In genomic region chr7:44974383-44975116, GRCm38 (mm10) we compare ENCODE assay signal across 8 mouse cellular contexts. TPM values are rescaled to one million over a fixed set of nuclear protein-coding genes. Genes with fewer than 3 reads are reported as not detected.
DNase-seq lines count a peak whose midpoint lies in the region; ATAC-seq lines count a peak whose summit lies in the region.

TSS of gene Cpt1c (minus strand) at chr7:44974851.

- H3K4me2 ChIP-seq in forebrain, embryonic 11.5 days (ENCODE audit: low read depth, low read length, severe bottlenecking): peak within 1 kb of the TSS; percentile 86
- peak within 1 kb of the TSS; percentile 76 for H3K4me2 ChIP-seq in heart, embryonic 13.5 days
- peak within 1 kb of the TSS; percentile 75 for H3K4me2 ChIP-seq in liver, embryonic 11.5 days

- no peaks in the 10 kb centered on the region for H3K9me3 ChIP-seq in forebrain, embryonic 11.5 days (ENCODE audit: control insufficient read depth, low read length)
- H3K9me3 ChIP-seq in heart, embryonic 13.5 days: no peaks in the 10 kb centered on the region
- no peaks in the 10 kb centered on the region for H3K9me3 ChIP-seq in liver, embryonic 11.5 days (ENCODE audit: control insufficient read depth, low read length)

- peaks cover 26% of the 10 kb centered on the region for H3K36me3 ChIP-seq in forebrain, embryonic 11.5 days (ENCODE audit: control insufficient read depth, insufficient read depth, low read length)
- H3K36me3 ChIP-seq in heart, embryonic 13.5 days: peaks cover 44% of the 10 kb centered on the region
- peaks cover 38% of the 10 kb centered on the region for H3K36me3 ChIP-seq in liver, embryonic 11.5 days (ENCODE audit: control insufficient read depth, insufficient read depth, low read length)

- peak; percentile 94 for DNase-seq in ES-CJ7 (ENCODE audit: low read depth, low spot score)
- peak; percentile 90 for DNase-seq in forebrain, embryonic 11.5 days (ENCODE audit: low spot score)
- peak; percentile 82 for DNase-seq in kidney, postnatal 14 days
- peak; percentile 81 for DNase-seq in liver, embryonic 11.5 days (ENCODE audit: low spot score)
- peak; percentile 83 for DNase-seq in neural tube, embryonic 10.5 days (ENCODE audit: extremely low spot score, low spot score)
- peak; percentile 93 for DNase-seq in telencephalon, adult 2 months (ENCODE audit: low read depth, low spot score)

- H3K4me1 ChIP-seq in forebrain, embryonic 11.5 days (replicated peaks; ENCODE audit: control insufficient read depth, insufficient read depth, low read length): peaks cover 10% of the 10 kb centered on the region; the same call in 1 of the 2 replicates
- H3K4me1 ChIP-seq in heart, embryonic 13.5 days: peaks cover 35% of the 10 kb centered on the region
- peaks cover 23% of the 10 kb centered on the region for H3K4me1 ChIP-seq in liver, embryonic 11.5 days (replicated peaks; ENCODE audit: control insufficient read depth, insufficient read depth, low read length)

- ATAC-seq in cerebellum, adult (ENCODE audit: insufficient number of reproducible peaks, low FRiP score, low TSS enrichment): peak; percentile 36; the same call in 1 of the 2 replicates
- peak; percentile 53 for ATAC-seq in forebrain, embryonic 11.5 days (replicated peaks; ENCODE audit: low FRiP score)
- no peak for ATAC-seq in heart, embryonic 13.5 days (ENCODE audit: extremely low read depth, insufficient number of reproducible peaks, low FRiP score, low TSS enrichment)
- ATAC-seq in liver, embryonic 11.5 days (replicated peaks; ENCODE audit: low FRiP score): peak; percentile 64

- WGBS in forebrain, embryonic 11.5 days: 1% methylated on average over 22 of the region's 22 CpGs
- 4% methylated on average over 22 of the region's 22 CpGs for WGBS in heart, embryonic 13.5 days
- WGBS in liver, embryonic 11.5 days: 4% methylated on average over 22 of the region's 22 CpGs

- H3K9ac ChIP-seq in forebrain, embryonic 11.5 days (ENCODE audit: low read length): peak within 1 kb of the TSS; percentile 72
- peak within 1 kb of the TSS; percentile 77 for H3K9ac ChIP-seq in heart, embryonic 13.5 days
- peak within 1 kb of the TSS; percentile 52 for H3K9ac ChIP-seq in liver, embryonic 11.5 days (ENCODE audit: low read depth, low read length)

- peak within 1 kb of the TSS; percentile 44 for H3K4me3 ChIP-seq in forebrain, embryonic 11.5 days (ENCODE audit: low read depth, low read length)
- peak within 1 kb of the TSS; percentile 54 for H3K4me3 ChIP-seq in heart, embryonic 13.5 days
- peak within 1 kb of the TSS; percentile 43 for H3K4me3 ChIP-seq in liver, embryonic 11.5 days (ENCODE audit: low read depth, low read length)

- H3K27ac ChIP-seq in forebrain, embryonic 11.5 days (ENCODE audit: low read depth, low read length): peak within 1 kb of the TSS; percentile 82
- peak within 1 kb of the TSS; percentile 60 for H3K27ac ChIP-seq in heart, embryonic 13.5 days (replicated peaks)
- peak within 1 kb of the TSS; percentile 74 for H3K27ac ChIP-seq in liver, embryonic 11.5 days (ENCODE audit: low read depth, low read length)

- no peaks in the 10 kb centered on the region for H3K27me3 ChIP-seq in forebrain, embryonic 11.5 days (ENCODE audit: control insufficient read depth, insufficient read depth, low read length)
- no peaks in the 10 kb centered on the region for H3K27me3 ChIP-seq in heart, embryonic 13.5 days (replicated peaks)
- no peaks in the 10 kb centered on the region for H3K27me3 ChIP-seq in liver, embryonic 11.5 days (replicated peaks; ENCODE audit: control insufficient read depth, insufficient read depth, low read length)

RNA-seq across cellular contexts. Expression of gene Cpt1c, which starts in this region (rescaled TPM):
- 26.3 and 27.2 TPM in 2 replicates for polyA plus RNA-seq in forebrain, embryonic 11.5 days (2014; fragmentation: Nextera tagmentation; extraction: Ambion mirVana)
- 9.8 and 10.3 TPM in 2 replicates for polyA plus RNA-seq in heart, embryonic 13.5 days (2015; fragmentation: Nextera tagmentation; extraction: Ambion mirVana)
- polyA plus RNA-seq in liver, embryonic 11.5 days (2014; fragmentation: Nextera tagmentation; extraction: Ambion mirVana): 8.2 and 8.5 TPM in 2 replicates
